Mouse (Mus musculus) CD8-positive naive resting alpha-beta T cell, adult 2 months (primary cell): ENCODE measurements around the gene Plppr3.
A peak's percentile ranks its signal among the peaks of the same experiment; 100 is the strongest.
"Not testable (repeated sequence)": the region's sequence is repeated elsewhere in the genome, so short reads cannot be mapped to it uniquely, and the experiment has no call there.

Experiments used
- DNase-seq, 2 experiments: peaks; one replicate each; pipeline ENCODE4 v3.0.0; 2022; ENCODE audit warnings: low read depth in 2 of 2, low spot score in 2 of 2

Plppr3 gene

DNA sequence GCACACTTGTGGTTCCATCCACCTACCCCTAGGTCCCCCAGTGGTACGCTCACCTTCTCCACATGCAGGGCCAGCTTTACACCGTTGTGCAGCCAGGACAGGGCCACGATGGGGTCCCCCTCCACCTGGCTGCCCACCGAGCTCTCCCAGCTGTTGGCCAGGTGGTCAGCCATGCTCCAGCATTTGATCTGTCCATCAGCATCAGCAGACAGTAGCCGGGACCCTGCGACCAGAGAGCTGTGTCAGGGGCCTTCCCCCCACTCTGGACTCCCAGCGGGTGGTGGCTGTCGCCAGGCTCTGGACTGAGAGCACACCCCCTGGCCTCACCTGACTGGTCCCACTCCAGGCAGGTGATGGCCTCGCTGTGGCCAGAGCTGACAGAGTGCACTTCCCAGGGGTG is 32.3 kb upstream of the Plppr3 start:
- DNase-seq = no peak

DNA sequence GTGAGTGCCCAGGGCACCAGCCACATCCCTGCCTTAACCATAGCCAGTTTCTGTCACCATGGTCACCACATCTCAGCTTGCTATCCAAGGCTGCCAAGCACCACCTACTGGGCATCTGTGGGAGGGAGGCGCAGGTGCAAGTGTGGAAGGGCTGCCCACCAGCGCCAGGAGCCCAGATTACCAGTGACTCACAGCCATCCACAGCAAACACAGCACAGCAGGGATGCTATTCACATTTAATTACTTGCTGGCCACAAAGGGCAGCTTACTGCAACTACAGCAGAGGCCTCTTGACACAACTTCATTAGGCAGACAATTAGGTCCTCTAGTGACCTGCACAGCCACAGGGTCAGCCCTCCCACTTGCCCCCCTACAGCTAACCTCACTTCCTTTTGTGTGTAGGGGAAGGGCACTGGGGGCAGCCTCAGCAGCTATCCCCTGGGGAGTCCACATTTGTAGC is 26.5 kb upstream of the Plppr3 start:
- no peak for DNase-seq

DNA sequence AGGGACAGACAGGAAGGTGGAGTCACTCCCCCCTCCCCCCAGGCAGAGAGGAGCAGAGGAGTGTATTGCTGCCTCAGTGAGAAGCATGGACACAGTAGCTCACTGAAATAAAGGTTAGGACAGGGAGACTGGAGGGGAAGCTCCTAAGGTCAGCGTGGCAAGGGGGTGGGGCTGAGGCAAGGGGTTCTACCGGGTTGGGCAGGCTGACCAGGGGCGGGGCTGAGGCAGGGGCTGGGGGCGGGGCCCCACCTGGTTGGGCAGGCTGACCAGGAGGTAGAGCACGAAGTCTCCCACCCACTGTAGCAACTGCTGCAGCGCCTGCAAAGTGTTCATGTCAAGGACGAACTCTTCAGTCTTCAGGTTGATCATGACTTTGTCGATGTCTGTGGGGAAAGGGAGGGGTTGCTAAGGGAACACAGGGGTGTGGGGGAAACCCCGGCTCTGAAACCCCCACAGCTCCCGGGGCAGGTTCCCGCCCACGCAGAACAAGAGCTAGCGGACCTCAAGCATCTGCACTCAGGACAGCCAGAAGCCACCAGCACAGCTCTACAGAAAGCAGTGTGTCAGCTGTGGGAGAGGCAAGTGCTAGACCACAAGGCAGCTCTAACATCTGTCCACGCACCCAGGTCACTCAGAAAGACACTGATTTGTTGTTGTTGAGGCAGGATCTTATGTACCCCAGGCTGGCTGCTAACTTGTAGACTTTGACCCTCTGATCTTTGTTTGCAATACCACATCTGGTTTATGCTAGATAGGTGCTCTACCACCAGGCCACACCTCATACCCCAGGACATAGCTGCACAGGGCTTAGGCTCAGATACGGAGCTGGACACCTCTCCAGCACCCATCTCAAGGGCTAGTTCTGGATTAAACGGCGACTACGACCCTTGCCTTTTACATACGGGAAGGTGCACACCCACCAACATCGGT is 23.1 kb upstream of the Plppr3 start:
- DNase-seq = no peak

GRCm38 (mm10) chr10:79896814-79897213 is 22.4 kb upstream of the Plppr3 start:
- no peak for DNase-seq

- DNase-seq = no peak
These were observed 21.9 kb upstream of the Plppr3 start for GRCm38 (mm10) chr10:79896306-79896705.

DNA sequence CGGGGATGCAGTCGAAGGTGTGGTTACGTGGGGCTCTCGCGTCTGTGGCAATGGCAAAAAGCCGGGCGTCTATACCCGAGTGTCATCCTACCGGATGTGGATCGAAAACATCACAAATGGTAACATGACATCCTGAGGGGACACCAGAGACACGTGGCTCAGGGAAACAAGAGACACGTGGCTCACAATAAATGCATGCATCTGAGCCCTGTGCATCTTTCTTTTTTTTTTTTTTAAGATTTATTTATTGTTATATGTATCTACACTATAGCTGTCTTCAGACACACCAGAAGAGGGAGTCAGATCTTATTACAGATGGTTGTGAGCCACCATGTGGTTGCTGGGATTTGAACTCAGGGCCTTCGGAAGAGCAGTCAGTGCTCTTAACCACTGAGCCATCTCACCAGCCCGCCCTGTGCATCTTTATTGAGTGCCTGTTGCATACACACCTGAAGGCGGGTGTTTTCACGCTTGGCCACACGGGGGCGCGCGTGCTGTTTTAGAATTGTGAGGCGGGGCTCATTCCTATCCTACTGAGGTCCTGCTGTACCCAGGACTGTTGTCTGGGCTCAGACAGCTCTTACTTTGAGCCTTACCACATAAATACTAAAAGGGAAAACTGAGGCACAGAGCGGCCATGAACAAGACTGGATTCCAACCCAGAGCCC is 18.2 kb upstream of the Plppr3 start:
- peak; percentile 80 to 81 for DNase-seq

DNA sequence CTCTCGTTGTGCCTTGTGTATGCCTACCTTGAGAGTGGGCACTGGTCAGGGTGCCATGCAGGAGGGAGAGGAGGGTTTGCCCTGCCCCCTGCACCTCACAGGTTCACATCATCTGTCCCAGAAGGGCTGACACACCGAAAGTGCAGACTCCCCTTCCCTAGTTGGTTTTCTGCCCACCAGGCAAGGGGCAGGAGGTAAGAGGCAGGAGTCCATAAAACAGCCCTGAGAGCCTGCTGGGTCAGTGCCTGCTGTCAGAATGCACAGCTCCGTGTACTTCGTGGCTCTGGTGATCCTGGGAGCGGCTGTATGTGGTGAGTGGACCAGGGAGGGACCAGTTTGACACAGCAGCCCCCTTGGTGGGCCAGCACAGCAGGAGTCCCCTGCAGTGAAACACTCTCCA is 16.2 kb upstream of the Plppr3 start, which contains the start of gene Cfd:
Gene Cfd (plus strand): TSS at position 184 of the 400 bp plus-strand sequence.
- no peak for DNase-seq

DNA sequence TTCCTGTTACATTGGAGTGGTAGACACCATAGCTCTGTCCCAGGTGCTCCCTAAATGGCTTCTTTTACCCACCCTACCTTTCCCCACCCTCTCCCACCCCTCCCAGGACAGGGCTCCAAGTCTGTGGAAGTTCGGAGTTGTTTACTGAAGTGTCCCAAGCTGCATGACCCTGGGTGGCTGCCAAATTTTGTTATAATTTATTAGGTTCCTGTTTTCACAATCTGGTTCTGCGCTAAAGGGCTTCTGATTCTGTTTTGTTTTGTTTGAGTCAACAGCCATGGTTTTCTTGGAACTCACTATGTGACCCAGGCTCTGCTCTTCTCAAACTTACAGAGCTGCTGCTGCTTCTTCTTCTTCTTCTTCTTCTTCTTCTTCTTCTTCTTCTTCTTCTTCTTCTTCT is 15.0 kb upstream of the Plppr3 start:
- no peak for DNase-seq

DNA sequence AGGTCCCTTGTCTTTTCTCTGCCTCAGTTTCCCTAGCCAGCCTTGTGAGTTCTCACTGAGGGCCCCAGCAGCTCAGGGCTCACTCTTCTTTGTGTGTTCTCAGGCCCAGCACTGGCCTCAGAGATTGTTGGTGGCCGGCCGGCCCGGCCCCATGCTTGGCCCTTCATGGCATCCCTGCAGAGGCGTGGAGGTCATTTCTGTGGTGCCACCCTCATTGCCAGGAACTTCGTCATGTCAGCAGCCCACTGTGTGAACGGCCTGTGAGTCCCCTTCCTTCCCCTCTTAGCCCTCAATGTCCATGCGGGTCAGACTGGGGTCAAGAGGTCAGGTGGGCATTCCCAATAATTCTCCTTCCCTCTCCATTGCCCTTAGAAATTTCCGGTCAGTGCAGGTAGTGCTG is 12.2 kb upstream of the Plppr3 start:
- DNase-seq = no peak

DNA sequence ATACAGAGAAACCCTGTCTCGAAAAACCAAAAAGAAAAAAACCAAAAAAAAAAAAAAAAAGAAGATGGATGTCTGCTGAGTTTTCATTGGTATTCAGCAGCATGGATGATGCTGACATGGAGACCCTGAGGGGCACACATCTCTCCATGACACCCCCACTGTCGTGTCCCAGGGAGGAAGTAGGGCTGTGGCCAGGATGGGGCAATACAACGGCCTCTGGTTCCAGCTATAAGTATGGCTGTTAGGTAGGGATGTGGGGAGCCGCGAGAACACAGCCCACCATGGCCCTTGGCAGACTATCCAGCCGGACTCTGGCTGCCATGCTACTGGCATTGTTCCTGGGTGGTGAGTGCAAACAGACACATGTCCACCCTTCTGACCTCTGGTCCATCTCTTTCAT is 11.6 kb upstream of the Plppr3 start, which contains the start of gene Elane:
Gene Elane (plus strand): TSS at position 194 of the 400 bp plus-strand sequence.
- DNase-seq = no peak

GRCm38 (mm10) chr10:79884938-79885337 is 10.5 kb upstream of the Plppr3 start:
- not testable (repeated sequence) for DNase-seq

- DNase-seq = no peak
These were observed 10.0 kb upstream of the Plppr3 start for GRCm38 (mm10) chr10:79884446-79884845.

DNA sequence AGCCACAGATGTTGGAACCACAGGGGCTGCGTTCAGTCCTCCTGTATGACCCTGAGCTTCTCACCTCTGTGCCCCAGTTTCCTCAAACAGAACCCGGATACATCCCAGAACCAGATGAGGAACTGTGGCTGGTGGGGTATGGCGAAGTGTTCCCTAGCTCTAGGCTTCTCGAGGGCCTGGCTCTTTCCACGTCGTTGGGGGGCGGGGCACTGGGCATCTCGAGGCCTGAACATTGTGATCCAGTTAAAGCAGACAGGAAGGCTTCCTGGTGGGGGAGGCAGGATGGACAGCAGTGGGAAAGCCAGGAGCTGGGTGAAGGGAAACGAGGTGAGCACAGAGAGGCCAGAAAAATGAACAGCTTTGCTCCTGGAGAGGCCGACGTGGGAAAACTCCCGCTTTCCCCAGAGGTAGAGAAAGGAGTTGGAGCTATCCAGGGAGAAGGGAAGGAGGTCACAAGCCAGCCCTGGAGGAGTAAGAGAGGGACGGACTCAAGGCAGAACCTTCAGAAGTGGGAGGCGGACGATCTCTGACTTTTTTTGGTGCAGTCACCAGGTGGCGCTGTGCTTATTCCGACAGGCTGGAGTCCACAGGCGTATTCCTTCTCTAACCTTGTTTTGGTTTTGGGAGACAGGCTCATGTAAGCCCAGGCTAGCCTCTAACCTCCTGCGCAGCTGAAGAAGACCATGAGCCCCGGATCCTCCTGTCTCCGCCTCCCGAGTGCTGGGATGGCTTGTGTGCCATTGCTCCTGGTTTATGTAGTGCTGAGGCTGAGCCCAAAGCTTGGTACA is 9.1 kb upstream of the Plppr3 start:
- peak; percentile 61 to 73 for DNase-seq

- no peak for DNase-seq
These were observed 7.5 kb upstream of the Plppr3 start for GRCm38 (mm10) chr10:79881981-79882380.

DNA sequence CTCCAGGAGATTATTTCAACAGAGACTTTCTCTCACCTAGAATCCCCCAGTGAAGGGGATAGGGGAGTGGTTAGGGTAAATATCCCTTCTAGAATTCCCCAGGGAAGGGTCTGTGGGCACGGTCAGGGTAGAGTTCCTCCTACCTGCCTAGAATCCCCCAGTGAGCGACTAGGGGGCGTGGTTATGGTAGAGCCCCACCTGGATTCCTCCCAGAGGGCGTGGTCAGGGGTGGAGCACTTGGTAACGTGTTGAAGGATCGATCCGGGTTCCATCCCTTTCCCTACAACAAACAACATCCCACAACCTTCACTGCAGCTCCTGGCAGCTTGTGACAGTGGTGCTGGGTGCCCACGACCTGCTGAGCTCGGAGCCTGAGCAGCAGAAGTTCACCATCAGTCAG is 6.3 kb upstream of the Plppr3 start:
- no peak for DNase-seq

DNA sequence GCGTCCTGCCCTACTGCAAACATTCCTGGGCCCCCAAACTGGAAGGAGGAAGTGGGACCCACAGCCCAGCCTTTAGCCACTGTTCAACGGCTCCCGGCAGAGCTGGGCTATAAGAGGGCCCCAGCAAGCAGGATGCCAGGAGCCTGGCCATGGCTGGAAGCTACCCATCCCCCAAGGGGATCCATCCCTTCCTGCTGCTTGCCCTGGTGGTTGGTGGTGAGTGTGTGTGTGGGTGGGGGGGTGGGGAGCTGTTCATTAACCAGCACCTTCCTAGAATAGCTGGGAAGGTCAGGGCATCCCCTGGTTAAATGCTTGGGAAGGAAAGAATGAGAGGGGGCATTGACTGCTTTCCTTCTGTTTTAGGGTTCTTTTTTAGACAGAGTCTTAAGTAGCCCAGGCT is 5.1 kb upstream of the Plppr3 start:
- no peak for DNase-seq

- no peak for DNase-seq
These were observed 3.3 kb upstream of the Plppr3 start for GRCm38 (mm10) chr10:79877757-79878156.

DNA sequence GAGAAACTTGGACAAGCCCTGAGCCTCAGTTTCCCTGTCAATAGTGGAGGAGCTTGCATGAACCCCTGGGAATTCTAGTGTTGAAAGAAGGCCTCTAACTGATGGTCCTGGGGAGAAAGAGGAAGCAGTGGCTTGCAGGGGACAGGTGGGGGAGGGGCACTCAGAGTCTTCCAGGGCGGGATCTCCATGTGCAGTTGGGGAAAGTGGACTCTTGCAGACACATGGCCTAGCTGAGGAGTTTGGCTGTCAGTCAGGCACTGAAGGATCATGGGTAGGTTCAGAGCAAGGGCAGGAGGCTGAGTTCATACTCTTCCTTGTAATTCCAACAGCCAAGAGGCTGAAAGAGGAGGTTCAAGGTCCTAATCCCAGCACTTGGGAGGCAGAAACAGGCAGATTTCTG is 2.7 kb upstream of the Plppr3 start:
- DNase-seq = no peak

- no peak for DNase-seq
These were observed 632 bp downstream of the Plppr3 start for GRCm38 (mm10) chr10:79873715-79874289.

GRCm38 (mm10) chr10:79873313-79873712 is 1.1 kb downstream of the Plppr3 start:
- DNase-seq = no peak

DNA sequence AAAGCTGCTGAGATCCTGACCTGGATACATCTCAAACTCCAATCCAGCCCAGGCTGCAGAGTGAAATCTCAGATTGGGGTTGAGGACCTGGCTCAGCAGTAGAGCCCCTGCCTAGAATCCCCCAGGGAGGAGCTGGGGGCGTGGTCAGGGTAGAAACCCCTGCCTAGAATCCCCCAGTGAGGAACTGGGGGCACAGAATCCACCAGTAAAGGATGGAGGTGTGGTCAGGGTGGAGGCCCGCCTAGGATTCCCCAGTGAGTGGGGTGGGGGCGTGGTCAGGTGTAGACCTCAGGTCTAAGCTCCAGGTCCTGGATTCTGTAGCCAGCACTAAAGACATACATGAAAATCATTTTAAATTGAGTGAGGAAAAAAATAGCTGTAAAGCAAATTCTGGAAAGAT is 1.6 kb downstream of the Plppr3 start:
- DNase-seq = no peak
